9 mouse cellular contexts compared by ENCODE assay signal in the genomic region with DNA sequence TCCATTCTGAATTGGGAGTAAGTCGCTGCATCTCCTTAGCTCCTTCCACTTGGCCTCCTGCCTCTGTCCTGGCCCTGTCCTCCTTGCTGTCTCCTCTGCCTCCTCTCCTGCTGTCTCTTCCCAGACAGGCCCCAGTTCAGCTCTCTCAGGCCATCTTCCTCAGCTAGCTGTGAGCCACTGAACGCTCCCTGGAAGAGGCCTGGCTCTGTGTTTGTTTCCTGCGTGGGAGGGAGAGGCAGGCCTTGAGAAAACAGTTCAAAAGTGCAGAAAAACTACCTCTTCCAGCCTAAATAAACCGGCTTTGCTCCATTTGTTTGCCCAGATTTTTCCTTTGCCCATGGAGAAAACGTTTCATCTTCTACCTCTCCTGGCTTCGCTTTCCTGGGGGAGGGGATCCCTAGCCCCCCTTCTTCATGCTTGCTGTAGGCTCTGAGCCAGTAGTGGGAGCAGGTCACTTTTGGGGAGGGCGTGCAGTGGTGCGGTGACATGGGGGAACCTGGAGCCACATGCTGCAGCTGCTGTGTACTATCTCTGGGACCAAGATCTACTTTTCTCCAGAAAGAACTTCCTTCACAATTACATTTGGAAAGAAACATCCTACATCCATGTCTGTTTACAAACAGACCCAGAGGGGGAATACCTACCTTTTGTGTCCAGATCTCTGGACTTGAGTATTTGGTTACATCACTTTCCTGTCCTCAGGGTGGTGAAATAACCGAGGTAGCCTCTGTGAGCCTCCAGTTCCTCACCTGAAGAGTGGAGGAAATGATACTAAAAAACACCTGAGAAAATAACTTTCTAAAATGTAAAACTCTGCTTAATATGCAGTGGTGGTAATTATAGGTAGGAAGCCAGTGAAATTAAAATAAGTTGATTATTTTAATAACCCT.
A peak's percentile ranks its signal among the peaks of the same experiment; 100 is the strongest.
DNase-seq lines count a peak whose midpoint lies in the region; ATAC-seq lines count a peak whose summit lies in the region.
"Had no signal": no experiment of that assay in that cellular context is flagged by ENCODE, and none has a peak within 500 bp of the region (broad histone marks: within the 10 kb centered on the region; RNA-seq: fewer than 3 reads in every experiment).

No protein-coding gene starts in this region.

- H3K4me2 ChIP-seq in liver, embryonic 12.5 days = no peak overlapping the region
- no peak overlapping the region for H3K4me2 ChIP-seq in liver, embryonic 11.5 days
- no peak overlapping the region for H3K4me2 ChIP-seq in embryonic facial prominence, embryonic 11.5 days (ENCODE audit: low read depth, low read length)
- no peak overlapping the region for H3K4me2 ChIP-seq in limb, embryonic 15.5 days
- H3K4me2 ChIP-seq in midbrain, embryonic 14.5 days (ENCODE audit: low read length) = no peak overlapping the region

- 50% methylated on average over 9 of the region's 9 CpGs for WGBS in liver, embryonic 12.5 days (ENCODE audit: insufficient replicate concordance)
- 61% methylated on average over 9 of the region's 9 CpGs for WGBS in liver, embryonic 11.5 days
- 53% methylated on average over 9 of the region's 9 CpGs for WGBS in embryonic facial prominence, embryonic 11.5 days
- WGBS in limb, embryonic 15.5 days = 32% methylated on average over 9 of the region's 9 CpGs
- WGBS in midbrain, embryonic 14.5 days = 71% methylated on average over 9 of the region's 9 CpGs

- H3K36me3 ChIP-seq in liver, embryonic 12.5 days = no peaks in the 10 kb centered on the region
- no peaks in the 10 kb centered on the region for H3K36me3 ChIP-seq in liver, embryonic 11.5 days (ENCODE audit: control insufficient read depth, insufficient read depth, low read length)
- no peaks in the 10 kb centered on the region for H3K36me3 ChIP-seq in embryonic facial prominence, embryonic 11.5 days (replicated peaks; ENCODE audit: control insufficient read depth, insufficient read depth, low read depth, low read length)
- H3K36me3 ChIP-seq in limb, embryonic 15.5 days = no peaks in the 10 kb centered on the region
- no peaks in the 10 kb centered on the region for H3K36me3 ChIP-seq in midbrain, embryonic 14.5 days (ENCODE audit: control insufficient read depth, insufficient read depth, low read length)

- DNase-seq in cerebellum, postnatal 10 days = peak; percentile 11 to 32
- no peak for DNase-seq in cerebellum, adult 11 months
- no peak for DNase-seq in liver, embryonic 11.5 days (ENCODE audit: low spot score)
- no peak for DNase-seq in embryonic facial prominence, embryonic 11.5 days (ENCODE audit: low spot score)
- DNase-seq in cerebellum, postnatal 36 days = no peak
- DNase-seq in midbrain, embryonic 14.5 days = no peak
- DNase-seq: kidney, postnatal 36 days had no signal

- peaks cover 25% of the 10 kb centered on the region for H3K4me1 ChIP-seq in liver, embryonic 12.5 days
- H3K4me1 ChIP-seq in liver, embryonic 11.5 days (replicated peaks; ENCODE audit: control insufficient read depth, insufficient read depth, low read length) = peaks cover 11% of the 10 kb centered on the region
- peaks cover 8% of the 10 kb centered on the region for H3K4me1 ChIP-seq in embryonic facial prominence, embryonic 11.5 days (ENCODE audit: control insufficient read depth, insufficient read depth, low read length)
- peaks cover 76% of the 10 kb centered on the region for H3K4me1 ChIP-seq in limb, embryonic 15.5 days
- H3K4me1 ChIP-seq in midbrain, embryonic 14.5 days (ENCODE audit: control insufficient read depth, insufficient read depth, low read length) = 0 out of 2 replicates have a peak, but pooled peaks cover 5% of the 10 kb centered on the region

- H3K9ac ChIP-seq in liver, embryonic 12.5 days = no peak overlapping the region
- no peak overlapping the region for H3K9ac ChIP-seq in liver, embryonic 11.5 days (ENCODE audit: low read depth, low read length)
- H3K9ac ChIP-seq in embryonic facial prominence, embryonic 11.5 days (replicated peaks; ENCODE audit: low read length) = 0 out of 2 replicates have a peak overlapping the region, but pooled peaks have one; percentile 11
- H3K9ac ChIP-seq in limb, embryonic 15.5 days = no peak overlapping the region
- no peak overlapping the region for H3K9ac ChIP-seq in midbrain, embryonic 14.5 days (replicated peaks; ENCODE audit: low read length)

- H3K27me3 ChIP-seq in liver, embryonic 12.5 days (replicated peaks) = no peaks in the 10 kb centered on the region
- H3K27me3 ChIP-seq in liver, embryonic 11.5 days (replicated peaks; ENCODE audit: control insufficient read depth, insufficient read depth, low read length) = no peaks in the 10 kb centered on the region
- H3K27me3 ChIP-seq in embryonic facial prominence, embryonic 11.5 days (ENCODE audit: control insufficient read depth, insufficient read depth, low read length) = no peaks in the 10 kb centered on the region
- no peaks in the 10 kb centered on the region for H3K27me3 ChIP-seq in limb, embryonic 15.5 days
- no peaks in the 10 kb centered on the region; the same call in 1 of the 2 replicates for H3K27me3 ChIP-seq in midbrain, embryonic 14.5 days (ENCODE audit: control insufficient read depth, insufficient read depth, low read length)

- 0 out of 2 replicates have a peak overlapping the region, but pooled peaks have one; percentile 33 for H3K27ac ChIP-seq in liver, embryonic 12.5 days
- H3K27ac ChIP-seq in liver, embryonic 11.5 days (ENCODE audit: low read depth, low read length) = no peak overlapping the region
- no peak overlapping the region; the same call in 1 of the 2 replicates for H3K27ac ChIP-seq in embryonic facial prominence, embryonic 11.5 days (replicated peaks; ENCODE audit: low read depth, low read length)
- peak overlapping the region; percentile 62 for H3K27ac ChIP-seq in limb, embryonic 15.5 days
- H3K27ac ChIP-seq in midbrain, embryonic 14.5 days (replicated peaks; ENCODE audit: low read depth, low read length) = no peak overlapping the region

- no peaks in the 10 kb centered on the region for H3K9me3 ChIP-seq in liver, embryonic 12.5 days (replicated peaks)
- H3K9me3 ChIP-seq in liver, embryonic 11.5 days (ENCODE audit: control insufficient read depth, low read length) = no peaks in the 10 kb centered on the region
- H3K9me3 ChIP-seq in embryonic facial prominence, embryonic 11.5 days (replicated peaks; ENCODE audit: control insufficient read depth, low read length) = no peaks in the 10 kb centered on the region
- H3K9me3 ChIP-seq in limb, embryonic 15.5 days = no peaks in the 10 kb centered on the region
- no peaks in the 10 kb centered on the region for H3K9me3 ChIP-seq in midbrain, embryonic 14.5 days (ENCODE audit: control insufficient read depth, low read length)

- no peak overlapping the region for H3K4me3 ChIP-seq in liver, embryonic 12.5 days
- H3K4me3 ChIP-seq in liver, embryonic 11.5 days (ENCODE audit: low read depth, low read length) = no peak overlapping the region
- H3K4me3 ChIP-seq in embryonic facial prominence, embryonic 11.5 days (ENCODE audit: low read depth, low read length) = no peak overlapping the region
- no peak overlapping the region for H3K4me3 ChIP-seq in limb, embryonic 15.5 days
- no peak overlapping the region for H3K4me3 ChIP-seq in midbrain, embryonic 14.5 days (replicated peaks; ENCODE audit: low read depth, low read length)

- no peak for ATAC-seq in liver, embryonic 12.5 days
- no peak for ATAC-seq in liver, embryonic 11.5 days (replicated peaks; ENCODE audit: low FRiP score)
- ATAC-seq in embryonic facial prominence, embryonic 11.5 days (replicated peaks; ENCODE audit: insufficient number of reproducible peaks, low FRiP score, low TSS enrichment, low read depth) = no peak
- ATAC-seq in limb, embryonic 15.5 days (ENCODE audit: insufficient number of reproducible peaks, low FRiP score, low TSS enrichment, low read depth) = no peak
- no peak for ATAC-seq in midbrain, embryonic 14.5 days (ENCODE audit: low FRiP score, low TSS enrichment)

Comparison
In these comparisons a context has a peak if more than half of its experiments do, and no peak if none do; other contexts are left out.
1. DNase-seq: peak in cerebellum, postnatal 10 days (2 of 2); none in cerebellum, adult 11 months (single experiment), liver, embryonic 11.5 days (single experiment), embryonic facial prominence, embryonic 11.5 days (single experiment), cerebellum, postnatal 36 days (0 of 2) and midbrain, embryonic 14.5 days (single experiment).
2. H3K27ac ChIP-seq: peak in liver, embryonic 12.5 days (single experiment) and limb, embryonic 15.5 days (single experiment); none in liver, embryonic 11.5 days (single experiment), embryonic facial prominence, embryonic 11.5 days (single experiment) and midbrain, embryonic 14.5 days (single experiment).